Mouse (Mus musculus): ENCODE measurements around the gene Mkrn3.

The Mkrn3 gene

GRCm38 (mm10) chr7:62378529-62378928 lies 41.4 kb downstream of the Mkrn3 start:
- DNase-seq (ENCODE audit: extremely low spot score, low read depth, low spot score) = no peak

GRCm38 (mm10) chr7:62377313-62377712 lies 42.6 kb downstream of the Mkrn3 start:
- no peak for DNase-seq (ENCODE audit: extremely low spot score, low read depth, low spot score)

DNA sequence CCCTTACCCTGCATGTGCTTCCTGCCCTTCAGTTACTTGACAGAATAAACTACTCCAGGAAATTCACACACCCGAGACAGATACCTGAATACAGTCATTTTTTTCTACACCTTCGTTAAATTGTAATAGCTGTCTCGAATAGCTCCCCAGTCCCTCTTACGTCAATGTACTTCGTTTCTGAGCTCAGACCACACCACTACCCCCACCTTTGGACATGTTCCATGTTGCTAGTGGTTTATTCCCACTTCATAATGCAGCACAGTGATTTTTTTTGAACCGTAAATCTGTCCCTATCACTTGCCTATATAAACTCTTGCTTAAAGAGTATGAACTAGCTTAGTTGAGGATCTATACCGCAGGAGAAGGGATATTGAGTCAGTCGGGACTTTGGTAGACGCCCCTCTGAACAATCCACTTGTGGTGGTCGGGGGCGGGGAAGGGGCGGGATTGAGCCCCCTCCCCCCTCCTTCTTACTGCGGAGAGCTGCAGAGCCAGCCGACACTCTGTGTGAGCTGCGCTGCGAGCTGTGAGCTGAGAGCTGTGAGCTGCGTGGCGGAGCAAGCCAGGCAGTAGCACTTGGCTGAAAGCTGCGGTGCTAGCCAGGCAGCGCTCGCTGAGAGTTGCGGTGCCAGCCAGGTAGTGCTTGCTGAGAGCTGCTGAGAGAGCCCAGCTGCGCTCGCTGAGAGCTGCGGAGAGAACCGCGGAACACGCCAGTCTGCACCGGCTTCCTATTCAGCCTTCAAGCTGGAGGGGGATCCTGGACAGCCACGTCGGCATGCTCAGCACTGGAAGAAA lies 43.2 kb downstream of the Mkrn3 start, which contains the start of gene Magel2:
Magel2 (plus strand) TSS at position 501 of the 795 bp plus-strand sequence.
- DNase-seq (ENCODE audit: extremely low spot score, low read depth, low spot score) = peak; percentile 56

DNA sequence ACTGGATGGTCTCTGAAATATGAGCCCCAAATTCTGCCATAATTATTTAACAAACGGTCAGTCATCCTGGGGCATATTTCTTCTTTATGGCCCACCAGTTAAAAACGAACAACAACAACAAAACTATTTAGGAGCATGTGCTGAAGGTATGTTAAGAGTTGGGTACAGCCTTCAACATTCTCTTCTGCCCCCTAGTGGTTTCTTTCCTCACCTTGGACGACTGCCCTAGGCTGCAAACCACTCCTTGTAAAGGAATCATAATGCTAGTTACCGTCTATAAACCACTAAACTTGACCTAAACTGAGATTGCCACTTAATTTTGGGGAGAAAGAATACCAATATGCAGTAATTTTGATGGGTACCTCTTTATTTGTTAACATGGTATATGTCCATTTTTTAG lies 44.3 kb downstream of the Mkrn3 start:
- DNase-seq (ENCODE audit: extremely low spot score, low read depth, low spot score) = no peak
